Mouse (Mus musculus): ENCODE data around the gene Tpte. TPM values are rescaled to one million over a fixed set of nuclear protein-coding genes. Genes with fewer than 3 reads are reported as not detected.

The Tpte gene
- not detected in 2 replicates for polyA plus RNA-seq (2021; fragmentation: Nextera tagmentation)
- long read RNA-seq, experiment 1: 0 reads
- long read RNA-seq, experiment 2: 0 reads

DNA sequence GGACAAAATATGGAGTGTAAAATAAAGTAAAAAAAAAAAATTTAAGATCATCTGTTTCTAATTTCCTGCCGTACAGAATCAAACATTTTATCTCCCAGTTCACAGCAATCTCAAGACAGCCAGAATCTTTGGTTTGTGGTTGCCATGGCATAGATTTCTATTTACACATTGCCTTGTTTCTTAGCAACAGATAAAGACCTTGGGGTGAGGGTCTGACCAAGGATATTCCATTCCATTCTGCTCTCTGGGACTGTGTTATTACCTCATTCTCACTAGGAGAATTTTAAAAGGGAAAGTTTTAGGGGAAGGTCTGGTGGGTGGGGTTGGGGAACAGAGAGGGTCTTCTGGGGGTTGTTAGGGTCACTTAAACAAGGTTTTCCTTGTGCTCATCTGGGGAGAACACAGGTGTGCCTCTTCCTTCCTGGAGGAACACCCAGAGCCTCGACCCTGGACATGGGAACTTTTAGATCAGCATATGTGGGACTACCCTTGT lies at the start of gene Tpte:
Gene Tpte, plus strand, starts transcription at position 443 of the 493 bp plus-strand sequence.

DNA sequence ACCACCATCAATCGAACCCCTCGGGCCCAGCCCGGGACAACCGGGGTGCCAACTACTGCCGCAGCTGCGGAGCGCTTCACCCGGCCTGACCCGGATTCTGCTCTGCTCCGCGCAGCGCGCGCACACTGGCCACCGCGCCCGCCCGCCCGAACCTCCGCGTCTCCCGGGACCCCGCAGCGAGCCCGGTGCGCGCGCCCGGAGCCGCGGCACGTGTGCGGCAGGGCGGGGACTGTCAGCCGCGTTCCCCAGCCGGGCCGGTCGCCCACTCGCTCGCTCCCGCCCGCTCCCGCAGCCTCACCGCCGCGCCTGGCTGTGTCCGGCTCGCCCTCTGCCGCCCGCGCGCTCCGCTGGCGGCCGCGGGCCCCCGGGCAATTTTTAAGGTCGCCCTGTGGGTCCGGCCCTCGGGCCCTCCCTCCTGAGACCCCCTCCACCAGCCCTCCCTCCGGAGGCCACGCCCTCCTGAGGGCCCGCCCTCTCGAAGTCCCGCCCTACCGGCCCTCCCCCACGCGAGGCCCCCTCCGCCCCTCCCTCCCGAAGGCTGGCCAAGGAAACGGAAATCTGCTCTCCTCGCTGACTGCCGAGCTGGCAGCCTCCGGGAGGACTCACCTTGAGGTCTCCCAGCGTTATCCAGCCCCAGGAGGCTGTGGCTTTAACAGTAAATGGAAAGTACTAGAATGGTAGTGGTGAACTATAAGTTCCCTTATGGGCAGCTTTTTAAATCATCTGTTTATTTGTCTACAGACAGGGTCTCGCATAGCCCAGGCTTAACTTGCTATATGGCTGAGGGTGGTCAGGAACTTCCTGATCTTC lies 115.1 kb downstream of the Tpte start, which contains the start of gene Slc25a15:
Gene Slc25a15, minus strand, starts transcription at position 456 of the 810 bp plus-strand sequence.

DNA sequence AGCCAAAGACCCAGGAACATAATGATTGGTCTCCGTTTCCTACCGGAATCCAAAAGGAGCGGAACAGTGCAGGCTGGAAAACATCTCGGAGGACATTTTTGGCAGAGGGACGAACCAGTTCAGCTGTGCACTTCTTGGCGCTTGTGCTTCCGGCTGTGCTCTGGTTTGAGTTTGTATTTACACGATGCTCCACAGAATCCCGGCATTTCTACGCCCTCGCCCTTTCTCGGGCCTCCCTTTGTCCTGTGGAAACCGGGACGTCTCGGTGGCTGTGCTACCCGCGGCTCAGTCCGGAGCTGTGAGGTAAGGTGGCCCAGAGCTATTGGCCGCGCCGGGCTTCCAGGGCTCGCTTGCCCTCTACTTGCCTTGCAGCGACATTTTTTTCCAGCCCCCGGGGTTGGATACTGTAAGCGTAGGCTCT lies 128.1 kb downstream of the Tpte start, which contains the start of gene Mrps31:
Gene Mrps31, plus strand, starts transcription at position 80 of the 421 bp plus-strand sequence.

Other genes with a start within 250 kb of the Tpte start
- gene Atp7b, start 223.1 kb upstream of the Tpte start, polyA plus RNA-seq (2021; fragmentation: Nextera tagmentation): 0.41 and 0.47 TPM in 2 replicates
- gene Alg11, start 222.7 kb upstream of the Tpte start, polyA plus RNA-seq (2021; fragmentation: Nextera tagmentation): 15.2 and 22.9 TPM in 2 replicates
- 0.09 and 0.34 TPM in 2 replicates for gene Nek5, start 158.4 kb upstream of the Tpte start, polyA plus RNA-seq (2021; fragmentation: Nextera tagmentation)
- 0.93 and 1.4 TPM in 2 replicates for gene Nek3, start 117.0 kb upstream of the Tpte start, polyA plus RNA-seq (2021; fragmentation: Nextera tagmentation)
- gene Ckap2, start 97.6 kb upstream of the Tpte start, polyA plus RNA-seq (2021; fragmentation: Nextera tagmentation): 0.15 and 0.48 TPM in 2 replicates
- gene Vps36, start 90.6 kb upstream of the Tpte start, polyA plus RNA-seq (2021; fragmentation: Nextera tagmentation): 10.6 and 11.1 TPM in 2 replicates
- 1.3 and 1.9 TPM in 2 replicates for gene Thsd1, start 56.1 kb upstream of the Tpte start, polyA plus RNA-seq (2021; fragmentation: Nextera tagmentation)
- gene Slc25a15, start 115.2 kb downstream of the Tpte start, polyA plus RNA-seq (2021; fragmentation: Nextera tagmentation): 3.5 and 4.0 TPM in 2 replicates
- 39.5 and 43.5 TPM in 2 replicates for gene Mrps31, start 127.9 kb downstream of the Tpte start, polyA plus RNA-seq (2021; fragmentation: Nextera tagmentation)